ENCODE assay signal across 23 mouse cellular contexts in genomic region chr9:118520858-118521257, GRCm38 (mm10). TPM values are rescaled to one million over a fixed set of nuclear protein-coding genes. Genes with fewer than 3 reads are reported as not detected.
DNase-seq lines count a peak whose midpoint lies in the region; ATAC-seq lines count a peak whose summit lies in the region.
"Had no signal": no experiment of that assay in that cellular context is flagged by ENCODE, and none has a peak within 500 bp of the region (broad histone marks: within the 10 kb centered on the region; RNA-seq: fewer than 3 reads in every experiment).

No protein-coding gene starts in this region.

- H3K4me1 ChIP-seq in heart, embryonic 16.5 days (ENCODE audit: control insufficient read depth, insufficient read depth, low read length): peaks cover 38% of the 10 kb centered on the region

- H3K27ac ChIP-seq in heart, embryonic 16.5 days (ENCODE audit: low read length): peak overlapping the region; percentile 6; the same call in 1 of the 2 replicates
- H3K27ac ChIP-seq: forebrain, embryonic 12.5 days; limb, embryonic 13.5 days; liver, embryonic 13.5 days; midbrain, embryonic 13.5 days; neural tube, embryonic 13.5 days had no signal

- peak; percentile 89 for DNase-seq in heart, adult 11 months
- DNase-seq in heart, postnatal 25 days (ENCODE audit: low spot score): no peak
- no peak for DNase-seq in heart, adult 18-20 months
- DNase-seq in ES-CJ7 (ENCODE audit: low read depth, low spot score): peak; percentile 23
- peak; percentile 66 for DNase-seq in embryo, embryonic 10 days (ENCODE audit: low spot score)
- DNase-seq in c-Kit-positive CD71-positive TER-119-positive erythroid progenitor cells, embryonic 14.5 days (ENCODE audit: low spot score): no peak
- DNase-seq: adrenal gland, adult 2 months; cerebellum, postnatal 10 days; gastrocnemius, postnatal 25 days; kidney, postnatal 10 days; liver, embryonic 13.5 days; right cerebral cortex, adult 18-20 months; thymus, postnatal 25 days had no signal

- H3K36me3 ChIP-seq in heart, embryonic 16.5 days (ENCODE audit: control insufficient read depth, insufficient read depth): peaks cover 7% of the 10 kb centered on the region; the same call in 1 of the 2 replicates

- WGBS in heart, embryonic 16.5 days: 31% methylated on average over 3 of the region's 3 CpGs

- H3K27me3 ChIP-seq in heart, embryonic 16.5 days (ENCODE audit: control insufficient read depth, insufficient read depth, low read length): no peaks in the 10 kb centered on the region
- H3K27me3 ChIP-seq: CH12.LX; forebrain, embryonic 12.5 days; limb, embryonic 13.5 days; liver, embryonic 13.5 days; midbrain, embryonic 13.5 days; neural tube, embryonic 13.5 days had no signal

- intact Hi-C loops in heart, postnatal 25 days (cut with DNase I): no loop called here

- no peak for ATAC-seq in heart, embryonic 16.5 days (replicated peaks; ENCODE audit: extremely low read depth, insufficient read depth, low FRiP score)
- ATAC-seq in frontal cortex, adult (ENCODE audit: low TSS enrichment): no peak
- ATAC-seq: lung, postnatal 0 days; midbrain, embryonic 13.5 days had no signal

- H3K9ac ChIP-seq in heart, embryonic 16.5 days (ENCODE audit: low read length): no peak overlapping the region
- H3K9ac ChIP-seq: forebrain, embryonic 12.5 days; limb, embryonic 13.5 days; liver, embryonic 13.5 days; midbrain, embryonic 13.5 days; neural tube, embryonic 13.5 days had no signal

- no peak overlapping the region for H3K4me3 ChIP-seq in heart, embryonic 16.5 days (ENCODE audit: low read length)
- H3K4me3 ChIP-seq: forebrain, embryonic 12.5 days; limb, embryonic 13.5 days; liver, embryonic 13.5 days; midbrain, embryonic 13.5 days; neural tube, embryonic 13.5 days had no signal

- no peaks in the 10 kb centered on the region for H3K9me3 ChIP-seq in heart, embryonic 16.5 days (replicated peaks; ENCODE audit: control insufficient read depth, low read length)
- H3K9me3 ChIP-seq: forebrain, embryonic 12.5 days; limb, embryonic 13.5 days; liver, embryonic 13.5 days; midbrain, embryonic 13.5 days; neural tube, embryonic 13.5 days had no signal

- no peak overlapping the region for H3K4me2 ChIP-seq in heart, embryonic 16.5 days (ENCODE audit: low read depth, low read length)
- H3K4me2 ChIP-seq: forebrain, embryonic 12.5 days; limb, embryonic 13.5 days; liver, embryonic 13.5 days; midbrain, embryonic 13.5 days; neural tube, embryonic 13.5 days had no signal

RNA-seq across cellular contexts. Expression of gene Golga4, which starts 14.8 kb away (rescaled TPM):
- total RNA-seq in heart, postnatal 25 days (2021): 100 to 1,000 TPM; 257 to 283 TPM
- polyA plus RNA-seq in heart, embryonic 16.5 days (2015; fragmentation: Nextera tagmentation; extraction: Ambion mirVana): 51.5 and 54.6 TPM in 2 replicates
- 100 to 1,000 TPM; 383 to 397 TPM for total RNA-seq in heart, adult 18-20 months (2021)

RNA-seq across cellular contexts. Expression of gene Eomes, which starts 42.8 kb away (rescaled TPM):
- total RNA-seq in heart, postnatal 25 days (2021): not detected
- polyA plus RNA-seq in heart, embryonic 16.5 days (2015; fragmentation: Nextera tagmentation; extraction: Ambion mirVana): 0.09 and 0.11 TPM in 2 replicates
- total RNA-seq in heart, adult 18-20 months (2021): under 1 TPM; 0.07 to 0.10 TPM
- total RNA-seq: CH12.LX; gastrocnemius, postnatal 25 days; megakaryocyte progenitor cell, adult 5-6 weeks had no signal
- polyA plus RNA-seq: liver, embryonic 13.5 days; small intestine, adult 2 months had no signal

Comparison
In these comparisons a context has a peak if more than half of its experiments do, and no peak if none do; other contexts are left out.
1. DNase-seq: peak in heart, adult 11 months (single experiment), ES-CJ7 (single experiment) and embryo, embryonic 10 days (single experiment); none in heart, postnatal 25 days (single experiment), heart, adult 18-20 months (0 of 2) and c-Kit-positive CD71-positive TER-119-positive erythroid progenitor cells, embryonic 14.5 days (single experiment).